Mouse (Mus musculus) G1E (cell line): ENCODE results near the gene Slc22a23.

Source experiments
- CTCF ChIP-seq: IDR thresholded peaks from 2 replicates; pipeline ENCODE4 v1.5.1; 2012; ENCODE audit warnings: low read depth, low read length, inconsistent platforms, mixed read lengths
- GATA1 ChIP-seq: IDR thresholded peaks from 2 replicates; pipeline ENCODE4 v1.6.1; 2012; ENCODE audit warnings: borderline replicate concordance, low read length, inconsistent platforms, mixed read lengths
- TAL1 ChIP-seq: conservative IDR thresholded peaks from 2 replicates; pipeline ENCODE4 v1.6.1; 2012; ENCODE audit warnings: low read depth, low read length, inconsistent platforms, mixed read lengths

- TF ChIP-seq GATA1 (no peak), CTCF (no peak), TAL1 (no peak)
These were observed 73.9 kb downstream of the Slc22a23 start for GRCm38 (mm10) chr13:34270886-34271602.
